Mouse (Mus musculus): Measurements from ENCODE around the gene Spata13. TPM values are rescaled to one million over a fixed set of nuclear protein-coding genes. Genes with fewer than 3 reads are reported as not detected.

Gene Spata13
- polyA plus RNA-seq, 1 experiment from 2014 or later, result 66.0 TPM

- Histone ChIP-seq H3K27me3 (ENCODE audit: control insufficient read depth, insufficient read depth, low read length) (no peaks in the 10 kb centered on the region), H3K27ac (ENCODE audit: low read depth, low read length) (no peak overlapping the region), H3K9me3 (ENCODE audit: control insufficient read depth, low read length) (no peaks in the 10 kb centered on the region), H3K9ac (ENCODE audit: low read length) (no peak overlapping the region), H3K36me3 (ENCODE audit: control insufficient read depth, insufficient read depth, low read length) (no peaks in the 10 kb centered on the region), H3K4me3 (ENCODE audit: low read depth, low read length) (no peak overlapping the region), H3K4me2 (no peak overlapping the region), H3K4me1 (ENCODE audit: control insufficient read depth, insufficient read depth, low read length) (peaks cover 14% of the 10 kb centered on the region)
- WGBS, result 93% methylated on average over 8 of the region's 8 CpGs
- DNase-seq (ENCODE audit: low spot score, missing footprints) (no peak), ATAC-seq (ENCODE audit: low FRiP score) (no peak)
Measured at GRCm38 (mm10) chr14:60660591-60660990, 26.8 kb downstream of the Spata13 start.

DNA sequence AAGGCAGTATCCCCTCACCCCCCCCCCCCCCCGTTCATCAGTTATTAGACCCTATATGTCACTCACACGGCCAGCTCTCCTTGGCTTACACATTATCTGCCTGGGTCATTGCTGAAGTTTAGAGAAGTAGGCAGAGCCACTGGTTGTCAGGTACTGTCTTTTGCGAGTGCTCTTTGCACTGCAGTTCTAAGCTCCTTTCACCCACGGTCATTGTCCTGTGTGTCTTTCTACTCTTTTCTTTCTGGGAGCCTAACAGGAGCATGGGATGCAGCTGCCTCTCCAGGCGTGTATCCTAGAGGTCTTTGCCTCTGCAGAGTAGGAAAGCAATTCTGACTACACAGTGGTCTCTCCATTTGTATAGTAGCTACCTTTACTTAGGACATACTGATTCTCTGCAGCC, 27.5 kb downstream of the Spata13 start:
- DNase-seq (ENCODE audit: low spot score, missing footprints), result no peak
- peaks cover 14% of the 10 kb centered on the region for H3K4me1 ChIP-seq (ENCODE audit: control insufficient read depth, insufficient read depth, low read length)
- H3K4me2 ChIP-seq, result no peak overlapping the region
- no peak overlapping the region for H3K9ac ChIP-seq (ENCODE audit: low read length)
- 93% methylated on average over 5 of the region's 5 CpGs for WGBS
- no peaks in the 10 kb centered on the region for H3K9me3 ChIP-seq (ENCODE audit: control insufficient read depth, low read length)
- H3K36me3 ChIP-seq (ENCODE audit: control insufficient read depth, insufficient read depth, low read length), result no peaks in the 10 kb centered on the region
- H3K27ac ChIP-seq (ENCODE audit: low read depth, low read length), result no peak overlapping the region
- H3K4me3 ChIP-seq (ENCODE audit: low read depth, low read length), result no peak overlapping the region
- H3K27me3 ChIP-seq (ENCODE audit: control insufficient read depth, insufficient read depth, low read length), result no peaks in the 10 kb centered on the region
- no peak for ATAC-seq (ENCODE audit: low FRiP score)

- Histone ChIP-seq H3K36me3 (ENCODE audit: control insufficient read depth, insufficient read depth, low read length) (no peaks in the 10 kb centered on the region), H3K4me2 (no peak overlapping the region), H3K9me3 (ENCODE audit: control insufficient read depth, low read length) (no peaks in the 10 kb centered on the region), H3K9ac (ENCODE audit: low read length) (no peak overlapping the region), H3K4me3 (ENCODE audit: low read depth, low read length) (no peak overlapping the region), H3K27ac (ENCODE audit: low read depth, low read length) (no peak overlapping the region), H3K4me1 (ENCODE audit: control insufficient read depth, insufficient read depth, low read length) (peaks cover 14% of the 10 kb centered on the region), H3K27me3 (ENCODE audit: control insufficient read depth, insufficient read depth, low read length) (no peaks in the 10 kb centered on the region)
- ATAC-seq (ENCODE audit: low FRiP score) (no peak), DNase-seq (ENCODE audit: low spot score, missing footprints) (no peak)
- WGBS, result 84% methylated on average over 11 of the region's 11 CpGs
Measured at GRCm38 (mm10) chr14:60663309-60663940, 29.6 kb downstream of the Spata13 start.

DNA sequence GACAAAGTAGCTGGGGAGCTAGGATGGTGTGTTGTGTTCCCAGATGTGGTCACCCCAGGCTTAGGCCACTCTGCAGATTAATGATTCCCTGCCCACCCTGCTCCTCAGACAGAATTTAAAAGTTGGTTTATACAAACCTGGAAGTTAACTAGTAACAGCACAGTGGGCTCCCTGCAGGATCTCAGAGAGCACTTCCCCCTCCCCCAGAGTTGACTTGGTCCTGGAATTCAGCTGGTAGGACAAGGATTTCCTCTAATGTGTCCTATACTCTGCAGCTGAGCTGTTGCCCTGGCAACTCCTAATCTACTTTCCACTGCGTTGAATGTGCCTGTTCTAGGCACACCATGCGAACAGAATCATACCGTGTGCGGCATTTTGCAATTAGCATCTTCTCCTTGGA, 30.8 kb downstream of the Spata13 start:
- Histone ChIP-seq H3K4me3 (ENCODE audit: low read depth, low read length) (no peak overlapping the region), H3K27ac (ENCODE audit: low read depth, low read length) (no peak overlapping the region), H3K9ac (ENCODE audit: low read length) (no peak overlapping the region), H3K4me2 (no peak overlapping the region), H3K4me1 (ENCODE audit: control insufficient read depth, insufficient read depth, low read length) (peaks cover 19% of the 10 kb centered on the region), H3K9me3 (ENCODE audit: control insufficient read depth, low read length) (no peaks in the 10 kb centered on the region), H3K27me3 (ENCODE audit: control insufficient read depth, insufficient read depth, low read length) (no peaks in the 10 kb centered on the region), H3K36me3 (ENCODE audit: control insufficient read depth, insufficient read depth, low read length) (no peaks in the 10 kb centered on the region)
- DNase-seq (ENCODE audit: low spot score, missing footprints) (no peak), ATAC-seq (ENCODE audit: low FRiP score) (peak; percentile 75; the same call in 1 of the 2 replicates)
- WGBS, result 23% methylated on average over 4 of the region's 4 CpGs

DNA sequence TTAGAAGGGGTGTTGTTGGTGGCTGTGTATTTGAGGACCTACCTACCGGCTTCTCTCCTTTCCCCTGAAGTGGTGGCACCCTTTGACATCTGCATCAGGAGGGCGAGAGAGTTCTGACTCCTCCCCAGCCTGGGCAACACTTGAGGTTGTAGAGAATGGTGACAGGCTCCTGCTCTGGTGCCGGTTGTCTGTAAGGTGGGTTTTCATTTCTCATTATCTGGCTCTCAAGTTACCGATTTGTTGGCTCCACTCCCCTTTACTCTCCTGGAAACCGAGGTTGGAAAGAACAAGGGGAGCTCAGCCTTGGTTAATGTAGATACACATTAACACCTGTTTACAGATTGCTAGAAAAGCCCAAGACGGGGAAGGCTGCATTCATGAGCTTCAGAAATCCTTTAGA, 31.5 kb downstream of the Spata13 start:
- Histone ChIP-seq H3K4me1 (ENCODE audit: control insufficient read depth, insufficient read depth, low read length) (peaks cover 20% of the 10 kb centered on the region), H3K27me3 (ENCODE audit: control insufficient read depth, insufficient read depth, low read length) (no peaks in the 10 kb centered on the region), H3K4me3 (ENCODE audit: low read depth, low read length) (no peak overlapping the region), H3K36me3 (ENCODE audit: control insufficient read depth, insufficient read depth, low read length) (no peaks in the 10 kb centered on the region), H3K27ac (ENCODE audit: low read depth, low read length) (no peak overlapping the region), H3K4me2 (no peak overlapping the region), H3K9me3 (ENCODE audit: control insufficient read depth, low read length) (no peaks in the 10 kb centered on the region), H3K9ac (ENCODE audit: low read length) (no peak overlapping the region)
- ATAC-seq (ENCODE audit: low FRiP score) (no peak), DNase-seq (ENCODE audit: low spot score, missing footprints) (no peak)
- 73% methylated on average over 6 of the region's 6 CpGs for WGBS

DNA sequence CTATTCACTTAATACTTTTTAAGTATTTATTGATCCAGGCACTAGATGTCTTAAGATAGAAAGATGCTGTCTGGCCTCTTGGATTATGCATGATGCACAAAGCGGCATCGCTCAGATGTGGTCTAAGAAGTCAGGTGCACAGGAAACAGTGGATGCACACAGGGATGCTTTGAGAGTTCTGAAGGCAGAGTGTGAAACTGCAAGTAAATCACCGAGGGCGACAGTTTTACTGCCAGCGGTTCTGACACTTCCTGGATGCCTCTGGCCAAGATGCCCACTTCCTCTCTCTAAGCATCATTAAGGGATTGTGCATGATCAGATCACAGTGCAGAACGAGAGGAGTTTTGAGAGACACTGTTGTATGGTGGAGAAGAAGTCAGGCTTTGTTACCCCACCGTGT, 32.5 kb downstream of the Spata13 start:
- H3K4me1 ChIP-seq (ENCODE audit: control insufficient read depth, insufficient read depth, low read length), result peaks cover 25% of the 10 kb centered on the region
- DNase-seq (ENCODE audit: low spot score, missing footprints) (no peak), ATAC-seq (ENCODE audit: low FRiP score) (no peak)
- no peak overlapping the region for H3K27ac ChIP-seq (ENCODE audit: low read depth, low read length)
- H3K4me2 ChIP-seq, result no peak overlapping the region
- H3K36me3 ChIP-seq (ENCODE audit: control insufficient read depth, insufficient read depth, low read length), result no peaks in the 10 kb centered on the region
- no peak overlapping the region for H3K4me3 ChIP-seq (ENCODE audit: low read depth, low read length)
- no peak overlapping the region for H3K9ac ChIP-seq (ENCODE audit: low read length)
- 93% methylated on average over 7 of the region's 7 CpGs for WGBS
- no peaks in the 10 kb centered on the region for H3K27me3 ChIP-seq (ENCODE audit: control insufficient read depth, insufficient read depth, low read length)
- H3K9me3 ChIP-seq (ENCODE audit: control insufficient read depth, low read length), result no peaks in the 10 kb centered on the region

DNA sequence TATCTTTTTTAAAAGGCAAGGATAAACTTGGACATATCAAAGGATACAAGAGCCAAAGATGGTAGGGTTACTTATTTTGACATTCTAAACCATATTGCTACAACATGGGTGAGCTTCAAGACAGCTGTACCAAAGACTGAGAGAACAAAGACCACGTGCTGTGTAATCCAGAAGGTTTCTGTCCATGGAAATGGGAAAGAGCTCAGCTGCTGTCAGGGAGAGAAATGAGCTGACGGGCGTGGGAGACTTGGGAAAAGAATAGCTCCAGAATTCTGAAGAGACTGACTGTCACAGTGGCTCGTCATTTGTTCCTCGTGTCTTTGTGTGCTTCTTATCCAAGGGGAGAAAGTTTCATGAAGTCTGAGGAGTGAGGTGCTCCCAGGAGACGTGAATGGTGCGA, 36.4 kb downstream of the Spata13 start:
- DNase-seq (ENCODE audit: low spot score, missing footprints), result no peak
- 43% methylated on average over 7 of the region's 7 CpGs for WGBS
- no peaks in the 10 kb centered on the region for H3K9me3 ChIP-seq (ENCODE audit: control insufficient read depth, low read length)
- no peaks in the 10 kb centered on the region for H3K36me3 ChIP-seq (ENCODE audit: control insufficient read depth, insufficient read depth, low read length)
- ATAC-seq (ENCODE audit: low FRiP score), result no peak
- H3K4me3 ChIP-seq (ENCODE audit: low read depth, low read length), result no peak overlapping the region
- H3K9ac ChIP-seq (ENCODE audit: low read length), result no peak overlapping the region
- no peaks in the 10 kb centered on the region for H3K27me3 ChIP-seq (ENCODE audit: control insufficient read depth, insufficient read depth, low read length)
- H3K4me1 ChIP-seq (ENCODE audit: control insufficient read depth, insufficient read depth, low read length), result peaks cover 11% of the 10 kb centered on the region
- H3K27ac ChIP-seq (ENCODE audit: low read depth, low read length), result no peak overlapping the region; the same call in 1 of the 2 replicates
- H3K4me2 ChIP-seq, result no peak overlapping the region

DNA sequence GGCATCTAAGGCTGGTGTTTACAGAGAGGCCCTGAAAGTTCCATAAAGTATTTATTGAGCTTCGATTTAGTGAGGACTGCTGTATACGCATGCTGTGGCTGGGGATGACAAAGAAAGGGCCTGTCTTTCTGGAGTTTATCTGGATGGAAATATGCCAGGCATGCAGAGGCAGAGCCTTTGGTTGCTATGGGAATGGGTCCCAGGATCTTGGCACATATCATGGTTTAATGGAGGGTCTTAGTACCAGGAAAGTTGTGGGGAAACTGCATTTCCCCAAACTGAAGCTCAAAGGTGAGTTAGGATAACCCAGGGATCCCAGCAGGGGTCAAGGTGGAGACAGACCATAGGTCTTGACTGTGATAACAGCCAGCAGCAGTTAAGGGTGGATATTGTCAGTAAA, 37.7 kb downstream of the Spata13 start:
- WGBS, result 70% methylated on average over 2 of the region's 2 CpGs
- ATAC-seq (ENCODE audit: low FRiP score) (no peak), DNase-seq (ENCODE audit: low spot score, missing footprints) (no peak)
- H3K9me3 ChIP-seq (ENCODE audit: control insufficient read depth, low read length), result no peaks in the 10 kb centered on the region
- no peak overlapping the region for H3K27ac ChIP-seq (ENCODE audit: low read depth, low read length)
- H3K36me3 ChIP-seq (ENCODE audit: control insufficient read depth, insufficient read depth, low read length), result no peaks in the 10 kb centered on the region
- H3K4me3 ChIP-seq (ENCODE audit: low read depth, low read length), result no peak overlapping the region
- H3K4me1 ChIP-seq (ENCODE audit: control insufficient read depth, insufficient read depth, low read length), result peaks cover 11% of the 10 kb centered on the region
- H3K27me3 ChIP-seq (ENCODE audit: control insufficient read depth, insufficient read depth, low read length), result no peaks in the 10 kb centered on the region
- H3K9ac ChIP-seq (ENCODE audit: low read length), result no peak overlapping the region
- H3K4me2 ChIP-seq, result no peak overlapping the region

DNA sequence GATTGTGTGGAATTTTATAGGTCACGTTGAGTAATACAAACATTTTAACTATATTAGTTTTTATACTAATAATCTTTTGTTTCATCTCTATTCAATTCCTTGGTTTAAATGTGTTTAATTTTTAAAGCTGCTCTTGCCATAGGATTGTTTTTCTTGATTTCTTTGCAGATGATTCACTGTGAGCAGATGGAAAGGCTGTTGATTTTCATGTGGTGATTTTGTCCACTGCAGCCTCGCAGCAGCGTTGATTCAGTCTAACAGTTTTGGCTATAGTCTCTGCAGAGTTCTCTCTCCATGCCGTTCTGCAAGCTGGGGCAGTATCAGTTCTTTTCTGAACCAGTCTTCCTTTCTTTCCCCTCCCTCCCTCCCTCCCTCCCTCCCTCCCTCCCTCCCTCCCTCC, 41.9 kb downstream of the Spata13 start:
- Histone ChIP-seq H3K36me3 (ENCODE audit: control insufficient read depth, insufficient read depth, low read length) (no peaks in the 10 kb centered on the region), H3K27me3 (ENCODE audit: control insufficient read depth, insufficient read depth, low read length) (no peaks in the 10 kb centered on the region), H3K9ac (ENCODE audit: low read length) (no peak overlapping the region), H3K4me3 (ENCODE audit: low read depth, low read length) (no peak overlapping the region), H3K4me2 (no peak overlapping the region), H3K27ac (ENCODE audit: low read depth, low read length) (no peak overlapping the region), H3K4me1 (ENCODE audit: control insufficient read depth, insufficient read depth, low read length) (peaks cover under 1% of the 10 kb centered on the region), H3K9me3 (ENCODE audit: control insufficient read depth, low read length) (no peaks in the 10 kb centered on the region)
- DNase-seq (ENCODE audit: low spot score, missing footprints) (no peak), ATAC-seq (ENCODE audit: low FRiP score) (no peak)
- 92% methylated on average over 4 of the region's 4 CpGs for WGBS
